Mouse (Mus musculus) naive thymus-derived CD4-positive, alpha-beta T cell, adult 2 months (primary cell): ENCODE data around the gene Wbp2nl.

Experiments
- DNase-seq: peaks from one replicate; pipeline ENCODE4 v3.0.0-alpha.2; 2011; ENCODE audit warnings: low read depth

Wbp2nl gene

GRCm38 (mm10) chr15:82319613-82320012 is 20.9 kb downstream of the Wbp2nl start:
- DNase-seq: no peak

DNA sequence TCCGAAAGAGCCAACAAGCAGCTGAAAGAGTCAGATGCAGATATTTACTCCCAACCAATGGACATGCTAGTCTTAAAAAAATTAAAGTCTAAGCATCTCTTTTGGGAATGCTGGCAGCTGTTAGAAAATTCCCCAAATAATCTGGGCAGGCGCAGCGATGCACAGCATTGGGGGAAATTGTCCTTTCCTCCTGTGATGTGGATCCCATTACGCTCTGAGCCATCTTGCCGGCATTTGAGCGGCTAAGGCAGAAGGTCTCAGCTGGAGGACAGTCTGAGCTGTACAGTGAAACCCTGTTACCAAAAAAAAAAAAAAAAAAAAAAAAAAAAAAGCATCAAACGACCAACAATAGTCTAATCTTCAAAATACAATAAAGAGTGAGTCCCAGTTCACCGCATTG is 23.4 kb downstream of the Wbp2nl start:
- DNase-seq: no peak

GRCm38 (mm10) chr15:82325382-82325781 is 26.6 kb downstream of the Wbp2nl start:
- DNase-seq: peak; percentile 21

DNA sequence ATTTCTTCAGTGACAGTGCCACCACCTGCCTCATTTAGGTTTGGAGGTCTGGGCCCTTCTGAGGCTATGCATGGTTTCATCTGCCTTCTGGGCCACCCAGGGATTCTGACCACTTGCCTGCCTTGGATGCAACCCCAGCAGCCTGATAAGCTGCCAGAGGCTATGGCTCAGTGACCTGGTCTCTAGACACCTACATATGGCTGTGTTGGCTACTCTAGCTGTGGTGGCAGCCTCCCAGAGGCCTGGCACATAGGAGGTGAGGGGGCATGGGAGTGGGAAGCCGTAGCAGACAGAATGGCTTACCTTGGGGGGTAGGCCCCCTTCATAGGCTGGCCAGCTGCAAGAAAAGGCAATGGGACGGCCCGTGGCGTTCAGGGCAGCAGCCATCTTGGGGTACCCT is 36.4 kb downstream of the Wbp2nl start:
- no peak for DNase-seq

DNA sequence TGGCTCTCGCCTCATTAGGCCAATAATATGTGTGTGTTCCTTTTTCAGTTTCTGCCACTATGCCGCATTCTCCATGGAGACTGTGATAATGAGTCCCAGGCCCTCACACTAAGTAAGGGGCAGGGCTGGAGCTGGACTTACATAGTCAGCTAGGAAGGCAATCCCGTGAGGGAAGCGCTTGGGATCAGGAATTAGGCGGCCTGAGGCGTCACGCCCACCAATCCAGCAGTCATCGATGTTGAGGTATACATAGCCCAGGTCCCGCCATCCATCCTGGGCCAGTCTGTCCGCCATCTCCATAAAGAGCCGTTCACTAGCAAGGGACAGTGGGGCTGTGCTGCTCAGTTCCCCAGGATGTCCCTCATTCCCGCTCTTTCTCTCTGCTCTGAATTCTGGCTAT is 37.9 kb downstream of the Wbp2nl start:
- no peak for DNase-seq

DNA sequence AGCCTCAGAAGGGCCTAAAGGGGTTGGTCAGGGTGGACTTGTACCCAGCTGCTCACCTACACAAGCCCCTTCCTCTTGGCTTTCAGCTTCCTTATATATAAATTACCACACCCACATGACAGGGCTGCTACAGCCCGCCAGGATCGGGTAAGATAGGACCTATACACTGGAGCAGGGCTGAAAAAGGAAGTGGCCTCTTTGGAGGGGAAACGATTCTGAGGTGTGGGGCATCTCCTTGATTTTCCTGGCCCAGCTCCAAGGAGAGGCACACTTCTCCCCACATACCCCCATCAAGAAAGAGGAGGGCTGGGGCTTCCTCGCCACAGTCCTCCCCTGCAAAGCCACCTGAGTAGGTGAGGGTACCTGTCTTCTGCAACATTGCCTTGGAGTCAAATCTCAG is 39.1 kb downstream of the Wbp2nl start:
- DNase-seq: peak; percentile 45

DNA sequence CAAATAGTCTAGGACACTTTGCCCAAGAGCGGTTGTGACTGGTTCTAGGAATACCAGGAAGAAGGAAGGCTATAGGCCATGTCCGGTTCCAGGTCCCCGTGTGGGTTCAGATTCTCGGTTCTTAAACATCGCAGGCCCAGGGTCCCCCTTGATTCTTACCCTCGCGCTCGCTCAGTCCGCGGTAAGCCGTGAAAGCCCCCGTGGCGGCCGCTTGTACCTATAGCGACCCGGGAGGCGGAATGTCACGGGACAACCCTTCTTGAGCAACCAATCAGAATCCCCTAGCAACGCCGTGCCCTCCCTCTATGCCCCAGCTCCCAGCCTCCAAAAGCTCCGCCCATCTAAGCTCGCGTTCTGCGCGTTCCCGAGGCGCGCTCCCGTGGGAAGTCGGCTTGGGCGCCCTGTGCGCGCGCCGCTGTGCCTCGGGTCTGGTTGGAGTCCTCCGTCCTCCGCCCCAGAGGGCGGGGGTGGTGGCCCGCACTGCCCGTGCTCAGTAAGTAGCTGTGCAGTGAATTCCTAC is 39.9 kb downstream of the Wbp2nl start, which contains the start of the genes Naga, Pheta2 and Smdt1:
Gene Naga (minus strand): TSS at position 333 of the 520 bp plus-strand sequence.
Gene Pheta2 (plus strand): TSS at position 350 of the 520 bp plus-strand sequence.
Gene Smdt1 (plus strand): TSS at position 367 of the 520 bp plus-strand sequence.
- peak; percentile 96 for DNase-seq

DNA sequence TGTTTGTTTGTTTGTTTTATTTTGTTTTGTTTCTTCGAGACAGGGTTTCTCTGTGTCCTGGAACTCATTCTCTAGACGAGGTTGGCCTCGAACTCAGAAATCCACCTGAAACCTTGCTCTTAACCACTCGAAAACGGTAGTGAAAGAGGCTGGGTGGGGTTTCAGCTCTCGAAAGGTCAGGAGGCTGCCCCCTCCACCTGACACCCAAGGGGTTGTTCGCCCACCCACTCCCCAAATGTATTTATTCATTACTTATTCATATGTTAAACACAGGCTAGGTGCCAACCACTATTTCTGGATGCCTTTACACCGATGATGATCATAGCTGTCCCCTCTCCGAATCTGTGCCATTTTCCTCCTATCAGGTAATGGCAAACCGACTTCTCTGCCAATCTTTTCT is 40.4 kb downstream of the Wbp2nl start:
- no peak for DNase-seq

DNA sequence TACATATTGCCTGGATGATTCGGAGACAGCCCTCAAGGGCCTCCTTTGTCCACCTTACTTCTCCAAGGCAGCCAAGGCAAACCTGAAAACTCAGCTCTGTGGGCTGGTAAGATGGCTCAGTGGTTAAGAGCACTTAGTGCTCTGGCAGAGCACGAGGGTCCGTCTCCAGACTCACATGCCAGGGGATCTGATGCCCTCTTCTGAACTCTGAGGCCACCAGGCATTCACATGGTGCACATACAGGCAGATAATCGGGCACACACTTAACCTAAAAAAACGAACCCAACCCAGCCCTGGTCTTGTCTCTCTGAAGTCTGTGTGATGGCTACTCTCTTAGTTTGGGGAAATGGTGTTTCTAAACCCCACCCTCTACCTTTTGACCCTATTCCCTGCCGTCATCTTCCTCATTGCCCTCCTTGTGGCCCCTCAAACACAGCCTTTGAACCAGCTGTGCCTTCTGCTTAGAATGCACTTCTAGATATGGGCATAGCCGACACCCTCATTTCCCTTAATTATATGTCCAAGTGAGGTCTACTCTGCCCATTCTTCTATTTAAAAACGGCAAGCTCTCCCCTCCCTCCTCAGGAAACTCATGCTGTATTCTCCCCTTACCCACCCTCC is 41.0 kb downstream of the Wbp2nl start:
- DNase-seq: peak; percentile 26

DNA sequence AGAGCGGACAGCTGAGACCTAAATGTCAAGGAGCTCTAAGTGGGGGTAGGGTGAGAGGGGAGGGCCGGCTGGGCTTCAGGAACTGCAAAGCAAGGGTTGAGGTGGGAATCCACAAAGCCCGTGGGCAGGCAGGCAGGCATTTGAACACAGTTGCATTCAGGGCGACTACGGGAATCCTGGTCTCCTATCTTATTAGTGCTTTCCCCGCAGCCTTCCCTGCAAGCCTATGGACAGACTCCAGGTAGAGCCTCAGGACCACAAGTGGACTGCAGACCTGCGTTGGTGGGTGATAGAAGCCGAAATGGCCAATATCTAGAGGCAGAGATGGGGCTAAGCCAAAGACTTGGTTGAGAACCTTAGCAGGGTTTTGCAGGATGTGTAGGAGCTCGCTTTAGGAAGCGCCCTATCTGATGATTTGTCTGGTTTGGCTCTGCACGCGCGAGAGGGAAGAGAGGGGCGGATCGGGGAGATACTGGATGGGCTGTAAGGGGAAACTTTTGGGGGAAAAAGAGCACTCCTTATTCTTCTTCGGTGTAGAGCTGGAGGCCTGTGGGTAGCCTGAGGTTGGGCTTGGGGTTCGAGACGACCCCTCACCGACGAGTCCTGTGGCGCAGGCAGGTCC is 41.8 kb downstream of the Wbp2nl start:
- DNase-seq: peak; percentile 24

GRCm38 (mm10) chr15:82341036-82341501 is 42.3 kb downstream of the Wbp2nl start:
- DNase-seq: peak; percentile 28

- DNase-seq: peak; percentile 47
Measured at GRCm38 (mm10) chr15:82341675-82342542, 43.2 kb downstream of the Wbp2nl start.

- DNase-seq: peak; percentile 35
Measured at GRCm38 (mm10) chr15:82342543-82342935, 43.8 kb downstream of the Wbp2nl start.

DNA sequence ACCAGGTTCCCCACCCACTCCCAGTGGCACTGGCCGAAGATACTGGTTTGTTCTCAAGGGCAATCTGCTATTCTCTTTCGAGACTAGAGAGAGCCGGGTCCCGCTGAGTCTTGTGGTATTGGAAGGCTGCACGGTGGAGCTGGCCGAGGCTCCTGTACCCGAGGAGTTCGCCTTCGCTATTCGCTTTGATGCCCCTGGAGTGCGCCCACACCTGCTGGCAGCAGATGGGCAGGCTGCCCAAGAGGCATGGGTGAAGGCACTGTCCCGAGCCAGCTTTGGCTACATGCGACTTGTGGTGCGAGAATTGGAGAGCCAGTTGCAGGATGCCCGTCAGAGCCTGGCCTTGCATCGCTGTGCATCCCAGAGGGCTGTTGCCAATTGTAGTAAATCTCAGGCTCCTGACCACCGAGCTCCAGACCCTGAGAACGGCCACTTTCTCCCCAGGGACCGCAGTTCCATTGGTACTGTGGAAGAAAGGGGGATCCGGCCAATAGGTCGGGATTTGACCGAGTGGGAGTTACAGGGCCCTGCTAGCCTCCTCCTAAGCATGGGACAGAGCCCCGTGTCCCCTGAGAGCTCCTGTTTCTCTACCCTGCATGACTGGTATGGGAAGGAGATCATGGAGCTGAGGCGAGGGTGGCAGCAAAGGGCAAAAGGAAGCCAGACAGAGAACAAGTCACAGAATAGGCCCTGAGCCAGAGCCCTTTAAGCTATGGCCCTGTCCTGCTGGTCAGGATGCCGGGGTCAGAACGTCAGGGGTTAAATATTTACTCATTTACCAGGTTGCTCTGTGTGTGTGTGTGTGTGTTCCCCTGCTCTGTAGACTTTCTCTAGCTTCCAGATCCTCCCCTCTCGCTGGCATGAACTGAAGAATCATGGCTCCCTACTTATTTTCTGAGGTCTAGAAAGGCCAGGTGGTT is 44.9 kb downstream of the Wbp2nl start:
- no peak for DNase-seq

GRCm38 (mm10) chr15:82344971-82345370 is 46.2 kb downstream of the Wbp2nl start:
- peak; percentile 18 for DNase-seq

DNA sequence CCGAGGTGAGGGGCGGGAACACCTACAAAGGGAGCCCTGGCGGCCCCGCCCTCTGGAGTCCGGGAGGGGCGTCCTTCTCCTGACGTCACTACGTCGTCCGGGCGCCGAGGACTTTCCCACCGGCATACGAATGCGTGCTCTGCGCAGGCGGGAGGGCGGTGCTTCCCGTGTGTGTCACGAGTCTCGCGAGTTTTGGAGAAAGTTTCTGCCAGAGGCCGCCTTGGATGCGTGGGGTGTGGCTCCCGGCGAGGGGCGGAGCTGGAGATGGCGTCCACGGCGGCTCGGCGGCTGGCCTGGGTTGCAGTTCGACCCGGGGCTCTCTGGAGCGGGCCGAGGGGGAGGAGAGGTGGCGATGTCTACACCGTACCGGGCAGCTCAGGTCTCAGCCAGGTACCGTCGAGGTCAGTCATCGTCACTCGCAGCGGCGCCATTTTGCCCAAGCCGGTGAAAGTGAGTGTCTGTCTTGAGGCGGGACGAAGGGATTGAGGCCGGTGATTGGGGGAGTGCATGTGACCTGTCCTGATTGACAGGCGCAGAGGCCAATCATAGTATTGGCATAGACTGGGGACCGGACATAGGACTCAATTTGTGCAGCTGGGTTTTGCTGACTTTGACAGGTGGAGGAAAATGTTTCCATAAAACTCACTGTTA is 47.2 kb downstream of the Wbp2nl start:
- peak; percentile 100 for DNase-seq

DNA sequence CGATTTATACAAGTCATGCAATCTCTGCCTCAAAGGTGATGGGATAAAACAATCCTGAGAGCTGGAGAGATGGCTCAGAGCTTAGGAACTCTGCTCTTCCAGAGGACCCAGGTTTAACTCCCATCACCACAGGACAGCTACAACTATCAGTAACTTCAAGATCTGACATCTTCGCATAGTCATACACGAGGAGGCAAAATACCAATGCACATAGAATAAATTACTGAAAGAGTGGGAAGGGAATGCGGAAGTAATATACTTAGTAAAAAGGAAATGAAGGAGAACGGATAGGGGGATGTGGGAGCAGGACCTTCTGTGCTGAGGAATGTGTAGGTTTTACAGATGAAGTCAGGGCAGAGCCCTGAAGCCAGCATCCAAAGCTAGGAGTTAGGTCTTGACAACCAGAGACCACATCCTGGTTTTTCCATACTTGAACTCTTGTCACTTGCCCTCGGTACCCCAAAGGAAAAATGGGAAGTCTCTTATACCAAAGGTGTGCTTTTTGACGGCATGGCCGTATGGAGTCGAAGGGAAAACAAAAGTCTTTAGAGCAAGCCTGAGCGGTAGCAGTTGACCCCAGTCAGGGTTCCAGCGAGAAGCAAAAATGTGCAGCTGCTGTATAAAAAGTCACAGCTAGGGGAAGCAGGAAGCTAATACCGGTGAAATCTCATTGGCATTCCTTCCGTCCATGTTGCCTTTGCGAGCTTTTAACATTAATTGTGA is 48.0 kb downstream of the Wbp2nl start:
- peak; percentile 45 for DNase-seq

GRCm38 (mm10) chr15:82347303-82347676 is 48.5 kb downstream of the Wbp2nl start:
- no peak for DNase-seq

- no peak for DNase-seq
Measured at GRCm38 (mm10) chr15:82347852-82348251, 49.1 kb downstream of the Wbp2nl start.
